Mouse (Mus musculus): ENCODE measurements around the gene Slc38a4. TPM values are rescaled to one million over a fixed set of nuclear protein-coding genes. Genes with fewer than 3 reads are reported as not detected.

Gene Slc38a4
- polyA plus RNA-seq, 1 experiment: 0.30 TPM

- H3K27me3 ChIP-seq (ENCODE audit: control insufficient read depth, insufficient read depth, low read length): no peaks in the 10 kb centered on the region
- H3K27ac ChIP-seq (ENCODE audit: insufficient read depth, low read depth, low read length): no peak overlapping the region
- TF ChIP-seq CTCF (IDR thresholded peaks at IDR 0.05; ENCODE audit: extremely low read depth, insufficient read length, insufficient replicate concordance, low read depth, low read length) (no peak), POLR2A (IDR thresholded peaks at IDR 0.05; ENCODE audit: low read depth, low read length) (no peak)
- no peaks in the 10 kb centered on the region for H3K4me1 ChIP-seq (ENCODE audit: control insufficient read depth, insufficient read depth, insufficient read length, low read length)
- no peak overlapping the region for H3K4me3 ChIP-seq (ENCODE audit: low read depth, low read length)
- WGBS: 78% methylated on average over 9 of the region's 9 CpGs
- H3K36me3 ChIP-seq (ENCODE audit: control insufficient read depth, insufficient read depth, low read length): no peaks in the 10 kb centered on the region
These were observed 26.5 kb downstream of the Slc38a4 start for GRCm38 (mm10) chr15:97029064-97029791.

- TF ChIP-seq POLR2A (IDR thresholded peaks at IDR 0.05; ENCODE audit: low read depth, low read length): no peak
- TF ChIP-seq CTCF (IDR thresholded peaks at IDR 0.05; ENCODE audit: extremely low read depth, insufficient read length, insufficient replicate concordance, low read depth, low read length): no peak
- 54% methylated on average over 11 of the region's 11 CpGs for WGBS
- no peaks in the 10 kb centered on the region for H3K36me3 ChIP-seq (ENCODE audit: control insufficient read depth, insufficient read depth, low read length)
- no peaks in the 10 kb centered on the region for H3K4me1 ChIP-seq (ENCODE audit: control insufficient read depth, insufficient read depth, insufficient read length, low read length)
- H3K4me3 ChIP-seq (ENCODE audit: low read depth, low read length): no peak overlapping the region
- H3K27ac ChIP-seq (ENCODE audit: insufficient read depth, low read depth, low read length): no peak overlapping the region
- no peaks in the 10 kb centered on the region for H3K27me3 ChIP-seq (ENCODE audit: control insufficient read depth, insufficient read depth, low read length)
These were observed 27.1 kb downstream of the Slc38a4 start for GRCm38 (mm10) chr15:97028651-97029050.

- no peak for TF ChIP-seq POLR2A (IDR thresholded peaks at IDR 0.05; ENCODE audit: low read depth, low read length)
- TF ChIP-seq CTCF (IDR thresholded peaks at IDR 0.05; ENCODE audit: extremely low read depth, insufficient read length, insufficient replicate concordance, low read depth, low read length): no peak
- H3K27ac ChIP-seq (ENCODE audit: insufficient read depth, low read depth, low read length): no peak overlapping the region
- no peak overlapping the region for H3K4me3 ChIP-seq (ENCODE audit: low read depth, low read length)
- H3K4me1 ChIP-seq (ENCODE audit: control insufficient read depth, insufficient read depth, insufficient read length, low read length): no peaks in the 10 kb centered on the region
- 44% methylated on average over 4 of the region's 4 CpGs for WGBS
- H3K36me3 ChIP-seq (ENCODE audit: control insufficient read depth, insufficient read depth, low read length): no peaks in the 10 kb centered on the region
- H3K27me3 ChIP-seq (ENCODE audit: control insufficient read depth, insufficient read depth, low read length): no peaks in the 10 kb centered on the region
These were observed 27.6 kb downstream of the Slc38a4 start for GRCm38 (mm10) chr15:97028046-97028634.

GRCm38 (mm10) chr15:97026670-97027069, 29.1 kb downstream of the Slc38a4 start:
- no peaks in the 10 kb centered on the region for H3K4me1 ChIP-seq (ENCODE audit: control insufficient read depth, insufficient read depth, insufficient read length, low read length)
- no peak for TF ChIP-seq POLR2A (IDR thresholded peaks at IDR 0.05; ENCODE audit: low read depth, low read length)
- TF ChIP-seq CTCF (IDR thresholded peaks at IDR 0.05; ENCODE audit: extremely low read depth, insufficient read length, insufficient replicate concordance, low read depth, low read length): no peak

GRCm38 (mm10) chr15:97022764-97023163, 33.0 kb downstream of the Slc38a4 start:
- no peaks in the 10 kb centered on the region for H3K4me1 ChIP-seq (ENCODE audit: control insufficient read depth, insufficient read depth, insufficient read length, low read length)
- no peak overlapping the region for H3K4me3 ChIP-seq (ENCODE audit: low read depth, low read length)
- TF ChIP-seq CTCF (IDR thresholded peaks at IDR 0.05; ENCODE audit: extremely low read depth, insufficient read length, insufficient replicate concordance, low read depth, low read length) (no peak), POLR2A (IDR thresholded peaks at IDR 0.05; ENCODE audit: low read depth, low read length) (no peak)
- WGBS: 53% methylated on average over 6 of the region's 6 CpGs
- no peaks in the 10 kb centered on the region for H3K36me3 ChIP-seq (ENCODE audit: control insufficient read depth, insufficient read depth, low read length)
- no peak overlapping the region for H3K27ac ChIP-seq (ENCODE audit: insufficient read depth, low read depth, low read length)
- peaks cover 3% of the 10 kb centered on the region; the same call in 1 of the 2 replicates for H3K27me3 ChIP-seq (ENCODE audit: control insufficient read depth, insufficient read depth, low read length)

More at GRCm38 (mm10) chr15:97026670-97027069, 29.1 kb downstream of the Slc38a4 start:
- Histone ChIP-seq H3K4me3 (ENCODE audit: low read depth, low read length) (no peak overlapping the region), H3K27ac (ENCODE audit: insufficient read depth, low read depth, low read length) (no peak overlapping the region), H3K27me3 (ENCODE audit: control insufficient read depth, insufficient read depth, low read length) (no peaks in the 10 kb centered on the region), H3K36me3 (ENCODE audit: control insufficient read depth, insufficient read depth, low read length) (no peaks in the 10 kb centered on the region)
- 70% methylated on average over 6 of the region's 6 CpGs for WGBS

GRCm38 (mm10) chr15:97022213-97022612, 33.5 kb downstream of the Slc38a4 start:
- 90% methylated on average over 2 of the region's 2 CpGs for WGBS
- Histone ChIP-seq H3K27me3 (ENCODE audit: control insufficient read depth, insufficient read depth, low read length) (peaks cover 3% of the 10 kb centered on the region; the same call in 1 of the 2 replicates), H3K4me3 (ENCODE audit: low read depth, low read length) (no peak overlapping the region), H3K27ac (ENCODE audit: insufficient read depth, low read depth, low read length) (no peak overlapping the region), H3K4me1 (ENCODE audit: control insufficient read depth, insufficient read depth, insufficient read length, low read length) (no peaks in the 10 kb centered on the region), H3K36me3 (ENCODE audit: control insufficient read depth, insufficient read depth, low read length) (no peaks in the 10 kb centered on the region)
- no peak for TF ChIP-seq CTCF (IDR thresholded peaks at IDR 0.05; ENCODE audit: extremely low read depth, insufficient read length, insufficient replicate concordance, low read depth, low read length)
- no peak for TF ChIP-seq POLR2A (IDR thresholded peaks at IDR 0.05; ENCODE audit: low read depth, low read length)

- WGBS: 58% methylated on average over 6 of the region's 6 CpGs
- TF ChIP-seq CTCF (IDR thresholded peaks at IDR 0.05; ENCODE audit: extremely low read depth, insufficient read length, insufficient replicate concordance, low read depth, low read length) (no peak), POLR2A (IDR thresholded peaks at IDR 0.05; ENCODE audit: low read depth, low read length) (no peak)
- H3K27ac ChIP-seq (ENCODE audit: insufficient read depth, low read depth, low read length): no peak overlapping the region
These were observed 35.5 kb downstream of the Slc38a4 start for GRCm38 (mm10) chr15:97020221-97020620.

More at GRCm38 (mm10) chr15:97020221-97020620, 35.5 kb downstream of the Slc38a4 start:
- H3K4me3 ChIP-seq (ENCODE audit: low read depth, low read length): no peak overlapping the region
- H3K27me3 ChIP-seq (ENCODE audit: control insufficient read depth, insufficient read depth, low read length): peaks cover 3% of the 10 kb centered on the region; the same call in 1 of the 2 replicates
- H3K4me1 ChIP-seq (ENCODE audit: control insufficient read depth, insufficient read depth, insufficient read length, low read length): no peaks in the 10 kb centered on the region
- H3K36me3 ChIP-seq (ENCODE audit: control insufficient read depth, insufficient read depth, low read length): no peaks in the 10 kb centered on the region
